In the genomic region with DNA sequence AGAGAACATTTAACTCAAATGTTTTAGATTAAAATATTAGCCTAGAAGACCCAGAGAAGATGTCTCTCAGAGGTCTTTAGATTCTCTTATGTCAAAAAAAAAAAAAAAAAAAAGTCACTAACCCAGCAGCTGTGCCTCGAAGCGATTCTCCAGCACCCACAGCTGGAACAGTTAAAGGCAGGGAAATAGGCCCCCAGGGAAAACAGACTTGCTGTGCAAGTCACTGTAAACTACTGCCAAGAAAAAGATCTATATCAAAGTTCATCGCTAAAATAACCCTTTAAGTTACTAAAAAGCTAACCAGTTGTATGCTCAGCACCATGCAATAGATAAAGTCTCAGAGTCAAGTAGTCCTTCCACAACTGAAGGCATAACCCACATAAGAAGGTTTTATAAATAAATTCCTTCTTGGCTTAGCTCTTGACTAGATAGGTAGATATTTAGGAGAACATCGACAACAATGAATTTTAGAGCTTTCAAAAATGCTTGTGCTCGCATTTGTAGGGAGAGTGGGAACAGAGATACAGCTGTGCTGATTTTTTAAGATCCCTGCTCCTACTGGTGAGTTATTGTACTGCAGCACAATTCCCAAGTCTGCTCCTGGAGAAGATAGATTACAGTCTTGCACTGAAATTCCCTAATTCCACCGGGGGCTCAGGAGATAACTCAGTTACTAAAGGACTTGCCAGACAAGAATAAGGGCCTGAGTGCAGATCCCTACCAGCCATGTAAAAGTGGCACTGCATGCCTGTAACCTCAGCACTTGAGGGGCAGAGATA, we compare ENCODE assay signal across 14 mouse cellular contexts. TPM values are rescaled to one million over a fixed set of nuclear protein-coding genes. Genes with fewer than 3 reads are reported as not detected.
DNase-seq lines count a peak whose midpoint lies in the region; ATAC-seq and TF ChIP-seq lines count a peak whose summit lies in the region.
"Had no signal": no experiment of that assay in that cellular context is flagged by ENCODE, and none has a peak within 500 bp of the region (broad histone marks: within the 10 kb centered on the region; RNA-seq: fewer than 3 reads in every experiment).

No protein-coding gene starts in this region.

- no peak for DNase-seq in heart, postnatal 0 days (ENCODE audit: low spot score)
- no peak for DNase-seq in heart, adult 11 months
- DNase-seq in lung, postnatal 36 days: peak; percentile 2
- DNase-seq in lung, postnatal 4 days: no peak
- DNase-seq in embryo, embryonic 10 days (ENCODE audit: low spot score): peak; percentile 42
- DNase-seq in retina, postnatal 1 day: peak; percentile 63
- no peak for DNase-seq in adrenal gland, adult 2 months
- DNase-seq: kidney, adult 2 months; left cerebral cortex, postnatal 4 days; thymus, postnatal 36 days had no signal

- H3K27ac ChIP-seq in heart, postnatal 0 days (ENCODE audit: low read depth): no peak overlapping the region
- H3K27ac ChIP-seq: midbrain, embryonic 12.5 days had no signal

- no peaks in the 10 kb centered on the region for H3K27me3 ChIP-seq in heart, postnatal 0 days (ENCODE audit: control insufficient read depth, insufficient read depth, low read length)
- H3K27me3 ChIP-seq: midbrain, embryonic 12.5 days had no signal

- H3K4me3 ChIP-seq in heart, postnatal 0 days (ENCODE audit: low read depth, low read length): no peak overlapping the region
- H3K4me3 ChIP-seq: midbrain, embryonic 12.5 days had no signal

- TF ChIP-seq CTCF in heart, postnatal 0 days (IDR thresholded peaks at IDR 0.05; ENCODE audit: low read depth): peak; percentile 39

- H3K36me3 ChIP-seq in heart, postnatal 0 days (replicated peaks; ENCODE audit: control insufficient read depth, insufficient read depth, low read length): no peaks in the 10 kb centered on the region
- H3K36me3 ChIP-seq: midbrain, embryonic 12.5 days had no signal

- no peak overlapping the region for H3K4me2 ChIP-seq in heart, postnatal 0 days (ENCODE audit: low read depth, low read length)
- H3K4me2 ChIP-seq: heart, embryonic 11.5 days; midbrain, embryonic 12.5 days had no signal

- no peak for ATAC-seq in heart, postnatal 0 days (ENCODE audit: insufficient read depth, low read depth)
- no peak for ATAC-seq in activated CD4-positive, CD25-positive, alpha-beta regulatory T cell, adult 4 months

- H3K9ac ChIP-seq in heart, postnatal 0 days (replicated peaks; ENCODE audit: low read depth, low read length): no peak overlapping the region
- H3K9ac ChIP-seq: midbrain, embryonic 12.5 days had no signal

- H3K9me3 ChIP-seq in heart, postnatal 0 days (replicated peaks; ENCODE audit: control insufficient read depth, low read length): no peaks in the 10 kb centered on the region
- H3K9me3 ChIP-seq: midbrain, embryonic 12.5 days had no signal

- no peaks in the 10 kb centered on the region for H3K4me1 ChIP-seq in heart, postnatal 0 days (ENCODE audit: control insufficient read depth, insufficient read depth)
- H3K4me1 ChIP-seq: midbrain, embryonic 12.5 days had no signal

- 45% methylated on average over 6 of the region's 6 CpGs for WGBS in heart, postnatal 0 days

- no peak for TF ChIP-seq EP300 in heart, postnatal 0 days (IDR thresholded peaks at IDR 0.05; ENCODE audit: low read depth)

RNA-seq across cellular contexts. Expression of a gene that starts 31.5 kb away (rescaled TPM):
- 22.4 and 41.6 TPM in 2 replicates for total RNA-seq in heart, postnatal 0 days (2014; rRNA removed; ENCODE audit: low replicate concordance)
- polyA plus RNA-seq in heart, postnatal 0 days (2015; fragmentation: Nextera tagmentation; extraction: Ambion mirVana): 56.4 and 57.7 TPM in 2 replicates
- 100 to 1,000 TPM in 1 of 2 experiments, 10 to 100 TPM in 1; 88.2 to 121 TPM for polyA plus RNA-seq in activated CD4-positive, CD25-positive, alpha-beta regulatory T cell, adult 4 months (2017; shearing (Covaris generic))
- 10 to 100 TPM; 48.0 to 49.1 TPM for total RNA-seq in adrenal gland, adult 2 months (2021)
- polyA plus RNA-seq in adrenal gland, adult 2 months (2012; rRNA removed): 5.8 and 6.7 TPM in 2 replicates

RNA-seq across cellular contexts. Expression of a gene that starts 31.9 kb away (rescaled TPM):
- total RNA-seq in heart, postnatal 0 days (2014; rRNA removed; ENCODE audit: low replicate concordance): 9.6 and 11.8 TPM in 2 replicates
- polyA plus RNA-seq in heart, postnatal 0 days (2015; fragmentation: Nextera tagmentation; extraction: Ambion mirVana): 5.3 and 6.3 TPM in 2 replicates
- polyA plus RNA-seq in activated CD4-positive, CD25-positive, alpha-beta regulatory T cell, adult 4 months (2017; shearing (Covaris generic)): 10 to 100 TPM; 12.6 to 14.7 TPM
- 10 to 100 TPM; 19.0 to 23.2 TPM for total RNA-seq in adrenal gland, adult 2 months (2021)
- polyA plus RNA-seq in adrenal gland, adult 2 months (2012; rRNA removed): 5.5 and 6.6 TPM in 2 replicates

RNA-seq across cellular contexts. Expression of a gene that starts 40.8 kb away (rescaled TPM):
- not detected in 2 replicates for total RNA-seq in heart, postnatal 0 days (2014; rRNA removed; ENCODE audit: low replicate concordance)
- not detected in 2 replicates for polyA plus RNA-seq in heart, postnatal 0 days (2015; fragmentation: Nextera tagmentation; extraction: Ambion mirVana)
- polyA plus RNA-seq in activated CD4-positive, CD25-positive, alpha-beta regulatory T cell, adult 4 months (2017; shearing (Covaris generic)): not detected
- total RNA-seq in adrenal gland, adult 2 months (2021): not detected
- polyA plus RNA-seq in adrenal gland, adult 2 months (2012; rRNA removed): not detected in 2 replicates
- total RNA-seq: MEL had no signal
- polyA plus RNA-seq: heart, embryonic 11.5 days; kidney, adult 2 months had no signal

Comparison
In these comparisons a context has a peak if more than half of its experiments do, and no peak if none do; other contexts are left out.
1. DNase-seq: peak in lung, postnatal 36 days (single experiment), embryo, embryonic 10 days (single experiment) and retina, postnatal 1 day (single experiment); none in heart, postnatal 0 days (single experiment), heart, adult 11 months (single experiment), lung, postnatal 4 days (0 of 2) and adrenal gland, adult 2 months (single experiment).